Mouse (Mus musculus): ENCODE results near the gene Ncan. TPM values are rescaled to one million over a fixed set of nuclear protein-coding genes. Genes with fewer than 3 reads are reported as not detected.

Ncan gene
- total RNA-seq, 2 experiments from 2014 or later = 511 to 532 TPM

- intact Hi-C loops (cut with DNase I) = no loop called here
These were observed 9.4 kb upstream of the Ncan start for GRCm38 (mm10) chr8:70130066-70130465.

GRCm38 (mm10) chr8:70129309-70129952 is 8.8 kb upstream of the Ncan start:
- intact Hi-C loops (cut with DNase I) = no loop called here
- DNase-seq = peak; percentile 74

More at GRCm38 (mm10) chr8:70130066-70130465, 9.4 kb upstream of the Ncan start:
- DNase-seq = no peak

GRCm38 (mm10) chr8:70128435-70128834 is 7.8 kb upstream of the Ncan start:
- intact Hi-C loops (cut with DNase I) = no loop called here
- DNase-seq = peak; percentile 72

- no peak for DNase-seq
- intact Hi-C loops (cut with DNase I) = no loop called here
These were observed 4.3 kb upstream of the Ncan start for GRCm38 (mm10) chr8:70124992-70125391.

- intact Hi-C loops (cut with DNase I) = no loop called here
- DNase-seq = no peak
These were observed 2.2 kb upstream of the Ncan start for GRCm38 (mm10) chr8:70122863-70123262.

- peak; percentile 59 for DNase-seq
- intact Hi-C loops (cut with DNase I) = no loop called here
These were observed 1.7 kb downstream of the Ncan start for GRCm38 (mm10) chr8:70118726-70119700.

- no peak for DNase-seq
- intact Hi-C loops (cut with DNase I) = no loop called here
These were observed 3.1 kb downstream of the Ncan start for GRCm38 (mm10) chr8:70117611-70118010.

- peak; percentile 36 for DNase-seq
- intact Hi-C loops (cut with DNase I) = no loop called here
These were observed 5.8 kb downstream of the Ncan start for GRCm38 (mm10) chr8:70114892-70115291.

- intact Hi-C loops (cut with DNase I) = no loop called here
- no peak for DNase-seq
These were observed 6.2 kb downstream of the Ncan start for GRCm38 (mm10) chr8:70114488-70114887.

GRCm38 (mm10) chr8:70112401-70113016 is 8.2 kb downstream of the Ncan start:
- DNase-seq = no peak
- intact Hi-C loops (cut with DNase I) = no loop called here

- intact Hi-C loops (cut with DNase I) = no loop called here
- DNase-seq = no peak
These were observed 9.4 kb downstream of the Ncan start for GRCm38 (mm10) chr8:70111192-70111795.

- no peak for DNase-seq
- intact Hi-C loops (cut with DNase I) = no loop called here
These were observed 10.2 kb downstream of the Ncan start for GRCm38 (mm10) chr8:70110451-70110850.

GRCm38 (mm10) chr8:70104922-70105321 is 15.8 kb downstream of the Ncan start:
- intact Hi-C loops (cut with DNase I) = no loop called here
- DNase-seq = no peak

- intact Hi-C loops (cut with DNase I) = no loop called here
These were observed 16.2 kb downstream of the Ncan start for GRCm38 (mm10) chr8:70104506-70104905.

GRCm38 (mm10) chr8:70100241-70100640 is 20.4 kb downstream of the Ncan start:
- DNase-seq = no peak
- intact Hi-C loops (cut with DNase I) = no loop called here

More at GRCm38 (mm10) chr8:70104506-70104905, 16.2 kb downstream of the Ncan start:
- DNase-seq = peak; percentile 50

- intact Hi-C loops (cut with DNase I) = no loop called here
- no peak for DNase-seq
These were observed 21.4 kb downstream of the Ncan start for GRCm38 (mm10) chr8:70099276-70099675.

- intact Hi-C loops (cut with DNase I) = no loop called here
- DNase-seq = no peak
These were observed 27.9 kb downstream of the Ncan start for GRCm38 (mm10) chr8:70092786-70093185.

- intact Hi-C loops (cut with DNase I) = loop anchor here (10.0 kb wide), 1 partner anchor 135 kb away; no protein-coding TSS in a partner anchor
- DNase-seq = no peak
These were observed 31.2 kb downstream of the Ncan start for GRCm38 (mm10) chr8:70089296-70089960.

GRCm38 (mm10) chr8:70087836-70088650 is 32.6 kb downstream of the Ncan start:
- peak; percentile 66 for DNase-seq
- intact Hi-C loops (cut with DNase I) = loop anchor here (10.0 kb wide), 1 partner anchor 137 kb away; no protein-coding TSS in a partner anchor
